Mouse (Mus musculus): ENCODE data around the gene Tfeb.

DNA sequence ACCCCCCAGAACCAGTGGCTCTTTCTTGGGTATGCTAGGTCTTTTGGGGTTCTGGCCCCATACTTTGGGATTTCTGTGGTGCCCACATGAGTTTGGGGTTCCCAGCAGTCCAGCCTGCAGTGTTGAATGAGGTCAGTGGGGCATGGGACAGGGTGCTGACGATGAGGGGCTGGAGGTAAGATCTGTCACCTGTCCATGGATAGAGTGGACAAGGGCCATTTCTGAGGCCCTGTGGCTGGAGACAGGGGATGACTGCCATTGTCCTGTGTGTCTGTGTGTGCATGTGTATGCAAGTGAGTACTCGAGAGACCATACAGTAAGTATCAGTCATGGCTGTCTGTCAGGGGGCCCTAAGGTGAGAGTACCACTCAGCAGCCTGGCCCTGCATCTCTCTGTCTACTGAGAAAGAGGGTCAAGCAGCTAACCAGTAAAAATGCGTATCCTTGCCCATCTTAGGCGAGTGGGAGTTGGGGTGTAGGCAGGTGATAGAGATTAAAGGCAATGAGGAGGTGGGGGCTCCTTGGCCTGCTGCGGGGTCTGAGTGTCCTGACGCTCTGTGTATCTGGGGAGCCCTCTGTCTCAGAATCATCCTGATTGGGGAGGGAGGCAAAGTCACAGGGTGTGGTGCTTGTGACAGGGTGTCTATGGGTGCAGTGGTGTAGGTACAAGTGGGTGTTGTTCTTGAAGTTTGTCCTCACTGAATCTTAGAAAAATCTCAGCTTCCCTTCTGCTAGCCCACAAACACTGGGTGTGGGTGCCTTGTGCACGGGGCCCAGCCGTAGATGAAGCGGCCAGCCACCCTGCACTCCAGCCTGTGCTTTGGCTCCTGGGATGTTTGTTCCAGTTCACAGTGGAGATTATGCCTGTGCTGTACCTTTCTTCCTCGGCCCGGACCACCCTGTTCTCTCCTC is 32.8 kb downstream of the Tfeb start:
- TF ChIP-seq CTCF (IDR thresholded peaks at IDR 0.05; ENCODE audit: low read depth, low read length) = no peak
- TF ChIP-seq POLR2A (IDR thresholded peaks at IDR 0.05; ENCODE audit: extremely low read depth, insufficient read depth, low read length) = no peak
